ENCODE assay signal across 9 mouse cellular contexts in genomic region chr7:101908367-101908766, GRCm38 (mm10). TPM values are rescaled to one million over a fixed set of nuclear protein-coding genes. Genes with fewer than 3 reads are reported as not detected.
DNase-seq lines count a peak whose midpoint lies in the region; ATAC-seq and TF ChIP-seq lines count a peak whose summit lies in the region.
"Had no signal": no experiment of that assay in that cellular context is flagged by ENCODE, and none has a peak within 500 bp of the region (broad histone marks: within the 10 kb centered on the region; RNA-seq: fewer than 3 reads in every experiment).

No protein-coding gene starts in this region.

- H3K4me1 ChIP-seq in midbrain, postnatal 0 days (ENCODE audit: insufficient read depth, low read length) = 0 out of 2 replicates have a peak, but pooled peaks cover 3% of the 10 kb centered on the region
- H3K4me1 ChIP-seq in midbrain, embryonic 11.5 days (ENCODE audit: control insufficient read depth, insufficient read depth, low read length) = peaks cover 12% of the 10 kb centered on the region
- peaks cover 15% of the 10 kb centered on the region; the same call in 1 of the 2 replicates for H3K4me1 ChIP-seq in small intestine, adult 2 months (ENCODE audit: control insufficient read depth, insufficient read depth, insufficient read length, low read length)
- H3K4me1 ChIP-seq in forebrain, embryonic 11.5 days (replicated peaks; ENCODE audit: control insufficient read depth, insufficient read depth, low read length) = peaks cover 8% of the 10 kb centered on the region

- H3K4me3 ChIP-seq in midbrain, postnatal 0 days (ENCODE audit: low read depth, low read length) = no peak overlapping the region
- H3K4me3 ChIP-seq in midbrain, embryonic 11.5 days (ENCODE audit: low read depth, low read length) = no peak overlapping the region
- H3K4me3 ChIP-seq in small intestine, adult 2 months (ENCODE audit: low read depth, low read length) = no peak overlapping the region
- no peak overlapping the region for H3K4me3 ChIP-seq in forebrain, embryonic 11.5 days (ENCODE audit: low read depth, low read length)
- H3K4me3 ChIP-seq: erythroblast, embryonic 14.5 days had no signal

- no peak for TF ChIP-seq CTCF in midbrain, postnatal 0 days (IDR thresholded peaks at IDR 0.05)
- TF ChIP-seq CTCF in small intestine, adult 2 months (IDR thresholded peaks at IDR 0.05; ENCODE audit: extremely low read depth, insufficient read length, insufficient replicate concordance, low read depth, low read length) = no peak

- H3K36me3 ChIP-seq in midbrain, postnatal 0 days (ENCODE audit: insufficient read depth, low read length) = peaks cover 35% of the 10 kb centered on the region
- peaks cover 19% of the 10 kb centered on the region for H3K36me3 ChIP-seq in midbrain, embryonic 11.5 days (ENCODE audit: control insufficient read depth, insufficient read depth, low read length)
- peaks cover 33% of the 10 kb centered on the region for H3K36me3 ChIP-seq in small intestine, adult 2 months (ENCODE audit: control insufficient read depth, insufficient read depth, low read length)
- no peaks in the 10 kb centered on the region; the same call in 1 of the 2 replicates for H3K36me3 ChIP-seq in forebrain, embryonic 11.5 days (ENCODE audit: control insufficient read depth, insufficient read depth, low read length)

- no peak overlapping the region for H3K27ac ChIP-seq in midbrain, postnatal 0 days (ENCODE audit: low read depth, low read length)
- H3K27ac ChIP-seq in midbrain, embryonic 11.5 days (ENCODE audit: low read depth, low read length) = no peak overlapping the region
- peak overlapping the region; percentile 42 for H3K27ac ChIP-seq in small intestine, adult 2 months (ENCODE audit: insufficient read depth, low read depth, low read length)
- no peak overlapping the region for H3K27ac ChIP-seq in forebrain, embryonic 11.5 days (ENCODE audit: low read depth, low read length)

- no peak for ATAC-seq in midbrain, postnatal 0 days (ENCODE audit: low FRiP score)
- no peak for ATAC-seq in midbrain, embryonic 11.5 days (ENCODE audit: low FRiP score)
- no peak for ATAC-seq in forebrain, embryonic 11.5 days (replicated peaks; ENCODE audit: low FRiP score)

- H3K4me2 ChIP-seq in midbrain, postnatal 0 days (ENCODE audit: low read depth, low read length, poor library complexity, severe bottlenecking) = no peak overlapping the region
- no peak overlapping the region for H3K4me2 ChIP-seq in midbrain, embryonic 11.5 days
- no peak overlapping the region for H3K4me2 ChIP-seq in forebrain, embryonic 11.5 days (ENCODE audit: low read depth, low read length, severe bottlenecking)

- no peak for TF ChIP-seq POLR2A in small intestine, adult 2 months (IDR thresholded peaks at IDR 0.05; ENCODE audit: low read depth, low read length)

- whole genome bisulfite sequencing in midbrain, postnatal 0 days = 92% methylated on average over 4 of the region's 4 CpGs
- WGBS in midbrain, embryonic 11.5 days = 84% methylated on average over 4 of the region's 4 CpGs
- 30% methylated on average over 4 of the region's 4 CpGs for WGBS in small intestine, adult 2 months
- WGBS in forebrain, embryonic 11.5 days = 83% methylated on average over 4 of the region's 4 CpGs

- H3K9me3 ChIP-seq in midbrain, postnatal 0 days (ENCODE audit: low read length) = no peaks in the 10 kb centered on the region
- no peaks in the 10 kb centered on the region for H3K9me3 ChIP-seq in midbrain, embryonic 11.5 days (ENCODE audit: control insufficient read depth, low read length)
- H3K9me3 ChIP-seq in forebrain, embryonic 11.5 days (ENCODE audit: control insufficient read depth, low read length) = no peaks in the 10 kb centered on the region

- H3K9ac ChIP-seq in midbrain, postnatal 0 days (replicated peaks; ENCODE audit: low read length, poor library complexity, severe bottlenecking) = peak overlapping the region; percentile 36; the same call in 1 of the 2 replicates
- no peak overlapping the region for H3K9ac ChIP-seq in midbrain, embryonic 11.5 days (ENCODE audit: low read length)
- no peak overlapping the region for H3K9ac ChIP-seq in forebrain, embryonic 11.5 days (ENCODE audit: low read length)

- H3K27me3 ChIP-seq in midbrain, postnatal 0 days (ENCODE audit: insufficient read depth, low read length) = no peaks in the 10 kb centered on the region
- no peaks in the 10 kb centered on the region for H3K27me3 ChIP-seq in midbrain, embryonic 11.5 days (ENCODE audit: control insufficient read depth, insufficient read depth, low read length)
- H3K27me3 ChIP-seq in small intestine, adult 2 months (ENCODE audit: control insufficient read depth, insufficient read depth, low read length) = no peaks in the 10 kb centered on the region
- H3K27me3 ChIP-seq in forebrain, embryonic 11.5 days (ENCODE audit: control insufficient read depth, insufficient read depth, low read length) = no peaks in the 10 kb centered on the region

- no peak for DNase-seq in midbrain, postnatal 0 days (ENCODE audit: low spot score)
- DNase-seq in midbrain, embryonic 11.5 days (ENCODE audit: low spot score, missing footprints) = no peak
- DNase-seq in gastrocnemius, postnatal 25 days = peak; percentile 58
- peak; percentile 16 to 22 for DNase-seq in kidney, postnatal 4 days
- DNase-seq in forebrain, embryonic 11.5 days (ENCODE audit: low spot score) = no peak
- DNase-seq in testis, postnatal 10 days (ENCODE audit: low spot score) = no peak

RNA-seq across cellular contexts. Expression of gene Tomt, which starts 2.2 kb away (rescaled TPM):
- 0.38 TPM in 1 of 2 replicates, not detected in the other for total RNA-seq in midbrain, postnatal 0 days (2014; rRNA removed)
- polyA plus RNA-seq in midbrain, postnatal 0 days (2015; fragmentation: Nextera tagmentation; extraction: Ambion mirVana) = 0.23 and 0.32 TPM in 2 replicates
- 0.19 and 0.59 TPM in 2 replicates for polyA plus RNA-seq in midbrain, embryonic 11.5 days (2014; fragmentation: Nextera tagmentation; extraction: Ambion mirVana)
- not detected for total RNA-seq in gastrocnemius, postnatal 25 days (2021)
- polyA plus RNA-seq in small intestine, adult 2 months (2012; rRNA removed) = 0.03 TPM in 1 of 2 replicates, not detected in the other
- polyA plus RNA-seq in forebrain, embryonic 11.5 days (2014; fragmentation: Nextera tagmentation; extraction: Ambion mirVana) = 0.53 and 0.56 TPM in 2 replicates
- total RNA-seq: layer of hippocampus, adult 18-20 months had no signal
- polyA plus RNA-seq: erythroblast, embryonic 14.5 days had no signal

RNA-seq across cellular contexts. Expression of gene Lamtor1, which starts 2.7 kb away (rescaled TPM):
- 114 and 127 TPM in 2 replicates for total RNA-seq in midbrain, postnatal 0 days (2014; rRNA removed)
- 159 and 180 TPM in 2 replicates for polyA plus RNA-seq in midbrain, postnatal 0 days (2015; fragmentation: Nextera tagmentation; extraction: Ambion mirVana)
- polyA plus RNA-seq in midbrain, embryonic 11.5 days (2014; fragmentation: Nextera tagmentation; extraction: Ambion mirVana) = 120 and 132 TPM in 2 replicates
- 100 to 1,000 TPM in 1 of 2 experiments, 10 to 100 TPM in 1; 94.3 to 103 TPM for total RNA-seq in gastrocnemius, postnatal 25 days (2021)
- polyA plus RNA-seq in small intestine, adult 2 months (2012; rRNA removed) = 117 and 177 TPM in 2 replicates
- 126 and 145 TPM in 2 replicates for polyA plus RNA-seq in forebrain, embryonic 11.5 days (2014; fragmentation: Nextera tagmentation; extraction: Ambion mirVana)

RNA-seq across cellular contexts. Expression of gene Lrrc51, which starts 25.3 kb away (rescaled TPM):
- 3.7 and 6.9 TPM in 2 replicates for total RNA-seq in midbrain, postnatal 0 days (2014; rRNA removed)
- 7.0 TPM in 2 replicates for polyA plus RNA-seq in midbrain, postnatal 0 days (2015; fragmentation: Nextera tagmentation; extraction: Ambion mirVana)
- polyA plus RNA-seq in midbrain, embryonic 11.5 days (2014; fragmentation: Nextera tagmentation; extraction: Ambion mirVana) = 8.3 and 10.2 TPM in 2 replicates
- 1 to 10 TPM; 3.0 to 4.2 TPM for total RNA-seq in gastrocnemius, postnatal 25 days (2021)
- 2.8 and 3.4 TPM in 2 replicates for polyA plus RNA-seq in small intestine, adult 2 months (2012; rRNA removed)
- 8.3 and 8.6 TPM in 2 replicates for polyA plus RNA-seq in forebrain, embryonic 11.5 days (2014; fragmentation: Nextera tagmentation; extraction: Ambion mirVana)
- polyA plus RNA-seq: erythroblast, embryonic 14.5 days had no signal

RNA-seq across cellular contexts. Expression of gene Numa1, which starts 25.5 kb away (rescaled TPM):
- 64.4 and 74.0 TPM in 2 replicates for total RNA-seq in midbrain, postnatal 0 days (2014; rRNA removed)
- 17.9 and 20.6 TPM in 2 replicates for polyA plus RNA-seq in midbrain, postnatal 0 days (2015; fragmentation: Nextera tagmentation; extraction: Ambion mirVana)
- 91.7 and 94.9 TPM in 2 replicates for polyA plus RNA-seq in midbrain, embryonic 11.5 days (2014; fragmentation: Nextera tagmentation; extraction: Ambion mirVana)
- total RNA-seq in gastrocnemius, postnatal 25 days (2021) = 10 to 100 TPM; 43.8 to 46.7 TPM
- 43.1 and 63.1 TPM in 2 replicates for polyA plus RNA-seq in small intestine, adult 2 months (2012; rRNA removed)
- 112 and 114 TPM in 2 replicates for polyA plus RNA-seq in forebrain, embryonic 11.5 days (2014; fragmentation: Nextera tagmentation; extraction: Ambion mirVana)

RNA-seq across cellular contexts. Expression of gene Folr1, which starts 37.8 kb away (rescaled TPM):
- total RNA-seq in midbrain, postnatal 0 days (2014; rRNA removed) = 4.9 and 11.5 TPM in 2 replicates
- 3.9 and 4.3 TPM in 2 replicates for polyA plus RNA-seq in midbrain, postnatal 0 days (2015; fragmentation: Nextera tagmentation; extraction: Ambion mirVana)
- 11.6 and 12.4 TPM in 2 replicates for polyA plus RNA-seq in midbrain, embryonic 11.5 days (2014; fragmentation: Nextera tagmentation; extraction: Ambion mirVana)
- under 1 TPM; 0.67 to 0.77 TPM for total RNA-seq in gastrocnemius, postnatal 25 days (2021)
- polyA plus RNA-seq in small intestine, adult 2 months (2012; rRNA removed) = 0.84 and 0.85 TPM in 2 replicates
- polyA plus RNA-seq in forebrain, embryonic 11.5 days (2014; fragmentation: Nextera tagmentation; extraction: Ambion mirVana) = 10.5 and 11.4 TPM in 2 replicates
- polyA plus RNA-seq: erythroblast, embryonic 14.5 days had no signal

Comparison
In these comparisons a context has a peak if more than half of its experiments do, and no peak if none do; other contexts are left out.
1. DNase-seq: peak in gastrocnemius, postnatal 25 days (single experiment) and kidney, postnatal 4 days (2 of 2); none in midbrain, postnatal 0 days (single experiment), midbrain, embryonic 11.5 days (single experiment), forebrain, embryonic 11.5 days (single experiment) and testis, postnatal 10 days (single experiment).